Comparison of ENCODE assay signal across 8 mouse cellular contexts in genomic region chr9:89705197-89705533, GRCm38 (mm10). TPM values are rescaled to one million over a fixed set of nuclear protein-coding genes. Genes with fewer than 3 reads are reported as not detected.
DNase-seq lines count a peak whose midpoint lies in the region; ATAC-seq and TF ChIP-seq lines count a peak whose summit lies in the region.

No protein-coding gene starts in this region.

- no peaks in the 10 kb centered on the region for H3K9me3 ChIP-seq in lung, embryonic 14.5 days (ENCODE audit: low read depth, low read length)
- no peaks in the 10 kb centered on the region for H3K9me3 ChIP-seq in limb, embryonic 14.5 days (ENCODE audit: control insufficient read depth, low read length)
- no peaks in the 10 kb centered on the region for H3K9me3 ChIP-seq in stomach, embryonic 14.5 days (ENCODE audit: control insufficient read depth, low read depth, low read length)

- peak overlapping the region; percentile 81 for H3K27ac ChIP-seq in lung, embryonic 14.5 days (ENCODE audit: low read depth)
- H3K27ac ChIP-seq in limb, embryonic 14.5 days (replicated peaks; ENCODE audit: low read depth, low read length), result peak overlapping the region; percentile 74
- H3K27ac ChIP-seq in stomach, embryonic 14.5 days (ENCODE audit: low read length), result peak overlapping the region; percentile 82; the same call in 1 of the 2 replicates

- no peak for TF ChIP-seq CTCF in lung, embryonic 14.5 days (IDR thresholded peaks at IDR 0.05; ENCODE audit: low read depth)

- no peaks in the 10 kb centered on the region for H3K27me3 ChIP-seq in lung, embryonic 14.5 days (ENCODE audit: insufficient read depth, low read length)
- no peaks in the 10 kb centered on the region for H3K27me3 ChIP-seq in limb, embryonic 14.5 days (ENCODE audit: control insufficient read depth, insufficient read depth, low read length)
- no peaks in the 10 kb centered on the region for H3K27me3 ChIP-seq in stomach, embryonic 14.5 days (ENCODE audit: control insufficient read depth, insufficient read depth, low read length)

- H3K4me2 ChIP-seq in lung, embryonic 14.5 days, result peak overlapping the region; percentile 86
- H3K4me2 ChIP-seq in limb, embryonic 14.5 days (replicated peaks; ENCODE audit: low read depth, low read length, severe bottlenecking), result peak overlapping the region; percentile 91
- peak overlapping the region; percentile 94 for H3K4me2 ChIP-seq in stomach, embryonic 14.5 days (replicated peaks; ENCODE audit: low read depth, low read length)

- no peak for TF ChIP-seq POLR2A in limb, embryonic 14.5 days (IDR thresholded peaks at IDR 0.05; ENCODE audit: borderline replicate concordance, extremely low read depth, insufficient read depth, insufficient read length)

- DNase-seq in lung, embryonic 14.5 days, result no peak
- DNase-seq in lung, postnatal 10 days, result no peak
- DNase-seq in limb, embryonic 14.5 days (ENCODE audit: low spot score), result no peak
- no peak for DNase-seq in layer of hippocampus, postnatal 14 days (ENCODE audit: low spot score in 2 of 2)
- no peak for DNase-seq in ovary, postnatal 10 days (ENCODE audit: low spot score)
- no peak for DNase-seq in adrenal gland, postnatal 14 days

- H3K4me1 ChIP-seq in lung, embryonic 14.5 days (ENCODE audit: insufficient read depth), result no peaks in the 10 kb centered on the region
- peaks cover 7% of the 10 kb centered on the region for H3K4me1 ChIP-seq in limb, embryonic 14.5 days (ENCODE audit: control insufficient read depth, insufficient read depth, low read length)
- H3K4me1 ChIP-seq in stomach, embryonic 14.5 days (ENCODE audit: control insufficient read depth, insufficient read depth, low read length), result peaks cover 8% of the 10 kb centered on the region; the same call in 1 of the 2 replicates

- peak overlapping the region; percentile 83 for H3K9ac ChIP-seq in lung, embryonic 14.5 days
- peak overlapping the region; percentile 86 for H3K9ac ChIP-seq in limb, embryonic 14.5 days (ENCODE audit: low read depth, low read length, severe bottlenecking)
- H3K9ac ChIP-seq in stomach, embryonic 14.5 days (replicated peaks; ENCODE audit: low read depth, low read length), result peak overlapping the region; percentile 76; the same call in 1 of the 2 replicates

- peak overlapping the region; percentile 60 for H3K4me3 ChIP-seq in lung, embryonic 14.5 days (ENCODE audit: low read depth, low read length)
- H3K4me3 ChIP-seq in limb, embryonic 14.5 days (replicated peaks; ENCODE audit: low read length), result peak overlapping the region; percentile 60
- H3K4me3 ChIP-seq in stomach, embryonic 14.5 days (ENCODE audit: low read depth, low read length), result peak overlapping the region; percentile 63

- 0 out of 2 replicates have a peak, but pooled peaks cover 8% of the 10 kb centered on the region for H3K36me3 ChIP-seq in lung, embryonic 14.5 days (ENCODE audit: insufficient read depth)
- peaks cover 25% of the 10 kb centered on the region for H3K36me3 ChIP-seq in limb, embryonic 14.5 days (ENCODE audit: control insufficient read depth, insufficient read depth, low read length)
- peaks cover 7% of the 10 kb centered on the region for H3K36me3 ChIP-seq in stomach, embryonic 14.5 days (ENCODE audit: control insufficient read depth, insufficient read depth, low read length)

- WGBS in lung, embryonic 14.5 days, result 10% methylated on average over 10 of the region's 10 CpGs
- WGBS in limb, embryonic 14.5 days, result 7% methylated on average over 10 of the region's 10 CpGs
- 9% methylated on average over 10 of the region's 10 CpGs for WGBS in stomach, embryonic 14.5 days

- ATAC-seq in lung, embryonic 14.5 days (ENCODE audit: insufficient read depth), result no peak; the same call in 1 of the 2 replicates
- peak; percentile 17; the same call in 1 of the 2 replicates for ATAC-seq in erythroblast, adult 5-6 weeks (replicated peaks; ENCODE audit: low FRiP score, poor library complexity, severe bottlenecking)
- ATAC-seq in limb, embryonic 14.5 days (ENCODE audit: low FRiP score, low read depth), result peak; percentile 29
- peak; percentile 18; the same call in 1 of the 2 replicates for ATAC-seq in stomach, embryonic 14.5 days (ENCODE audit: insufficient number of reproducible peaks, insufficient read depth, low FRiP score, low read depth)

RNA-seq across cellular contexts. Expression of gene Tmed3, which starts 0.3 kb away (rescaled TPM):
- 90.9 and 91.9 TPM in 2 replicates for polyA plus RNA-seq in lung, embryonic 14.5 days (2014; fragmentation: Nextera tagmentation; extraction: Ambion mirVana)
- total RNA-seq in erythroblast, adult 5-6 weeks (2015; ENCODE audit: low replicate concordance), result 81.7 and 97.0 TPM in 2 replicates
- 27.3 and 39.2 TPM in 2 replicates for total RNA-seq in erythroblast, adult 5-6 weeks (2017; ENCODE audit: low replicate concordance)
- 111 and 123 TPM in 2 replicates for polyA plus RNA-seq in limb, embryonic 14.5 days (2012; rRNA removed)
- 152 and 173 TPM in 2 replicates for polyA plus RNA-seq in limb, embryonic 14.5 days (2014; fragmentation: Nextera tagmentation; extraction: Ambion mirVana)
- polyA plus RNA-seq in stomach, embryonic 14.5 days (2014; fragmentation: Nextera tagmentation; extraction: Ambion mirVana), result 121 and 123 TPM in 2 replicates
- total RNA-seq in layer of hippocampus, postnatal 14 days (2021), result 10 to 100 TPM; 24.0 to 29.4 TPM
- total RNA-seq in adrenal gland, postnatal 14 days (2021), result 67.1 and 72.8 TPM in 2 replicates

RNA-seq across cellular contexts. Expression of gene Ankrd34c, which starts 33.1 kb away (rescaled TPM):
- not detected in 2 replicates for polyA plus RNA-seq in lung, embryonic 14.5 days (2014; fragmentation: Nextera tagmentation; extraction: Ambion mirVana)
- total RNA-seq in erythroblast, adult 5-6 weeks (2015; ENCODE audit: low replicate concordance), result 0.21 TPM in 1 of 2 replicates, not detected in the other
- total RNA-seq in erythroblast, adult 5-6 weeks (2017; ENCODE audit: low replicate concordance), result not detected in 2 replicates
- polyA plus RNA-seq in limb, embryonic 14.5 days (2012; rRNA removed), result 0.01 TPM in 1 of 2 replicates, not detected in the other
- polyA plus RNA-seq in limb, embryonic 14.5 days (2014; fragmentation: Nextera tagmentation; extraction: Ambion mirVana), result not detected in 2 replicates
- not detected in 2 replicates for polyA plus RNA-seq in stomach, embryonic 14.5 days (2014; fragmentation: Nextera tagmentation; extraction: Ambion mirVana)
- total RNA-seq in layer of hippocampus, postnatal 14 days (2021), result 1 to 10 TPM in 1 of 2 experiments, under 1 TPM in 1; 0.83 to 1.4 TPM
- not detected in 2 replicates for total RNA-seq in adrenal gland, postnatal 14 days (2021)
